In genomic region chr15:77921636-77922035, GRCm38 (mm10) we compare ENCODE assay signal across 17 mouse cellular contexts. TPM values are rescaled to one million over a fixed set of nuclear protein-coding genes. Genes with fewer than 3 reads are reported as not detected.
DNase-seq lines count a peak whose midpoint lies in the region; ATAC-seq and TF ChIP-seq lines count a peak whose summit lies in the region.
"Had no signal": no experiment of that assay in that cellular context is flagged by ENCODE, and none has a peak within 500 bp of the region (broad histone marks: within the 10 kb centered on the region; RNA-seq: fewer than 3 reads in every experiment).

No protein-coding gene starts in this region.

- ATAC-seq in intestine, postnatal 0 days, result no peak
- no peak for ATAC-seq in intestine, embryonic 16.5 days
- ATAC-seq in liver, embryonic 11.5 days (replicated peaks; ENCODE audit: low FRiP score), result no peak
- ATAC-seq in liver, postnatal 0 days, result no peak
- ATAC-seq: hindbrain, embryonic 16.5 days had no signal

- 81% methylated on average over 6 of the region's 6 CpGs for WGBS in intestine, postnatal 0 days
- 89% methylated on average over 6 of the region's 6 CpGs for WGBS in intestine, embryonic 16.5 days
- WGBS in liver, adult 2 months, result 78% methylated on average over 6 of the region's 6 CpGs
- 80% methylated on average over 6 of the region's 6 CpGs for WGBS in liver, embryonic 11.5 days
- 83% methylated on average over 6 of the region's 6 CpGs for WGBS in liver, postnatal 0 days (ENCODE audit: insufficient replicate concordance)

- peaks cover 21% of the 10 kb centered on the region; the same call in 1 of the 2 replicates for H3K79me2 ChIP-seq in liver, adult 2 months (ENCODE audit: control insufficient read depth, insufficient read depth, low read length)

- no peak overlapping the region for H3K4me3 ChIP-seq in intestine, postnatal 0 days (ENCODE audit: low read depth, low read length)
- H3K4me3 ChIP-seq in intestine, embryonic 16.5 days (ENCODE audit: low read length), result no peak overlapping the region
- H3K4me3 ChIP-seq in liver, adult 2 months (ENCODE audit: insufficient read depth, low read depth, low read length), result no peak overlapping the region
- no peak overlapping the region for H3K4me3 ChIP-seq in liver, embryonic 11.5 days (ENCODE audit: low read depth, low read length)
- no peak overlapping the region for H3K4me3 ChIP-seq in liver, postnatal 0 days (ENCODE audit: low read depth, low read length)
- H3K4me3 ChIP-seq: embryonic facial prominence, embryonic 12.5 days; forebrain, embryonic 12.5 days; hindbrain, embryonic 10.5 days; intestine, embryonic 15.5 days; limb, embryonic 15.5 days had no signal

- peaks cover 66% of the 10 kb centered on the region for H3K36me3 ChIP-seq in intestine, postnatal 0 days (ENCODE audit: control insufficient read depth, insufficient read depth)
- H3K36me3 ChIP-seq in intestine, embryonic 16.5 days (ENCODE audit: control insufficient read depth, insufficient read depth, low read length), result peaks cover 16% of the 10 kb centered on the region; the same call in 1 of the 2 replicates
- peaks cover 15% of the 10 kb centered on the region; the same call in 1 of the 2 replicates for H3K36me3 ChIP-seq in liver, adult 2 months (ENCODE audit: control insufficient read depth, insufficient read depth, low read length)
- peaks cover 42% of the 10 kb centered on the region for H3K36me3 ChIP-seq in liver, embryonic 11.5 days (ENCODE audit: control insufficient read depth, insufficient read depth, low read length)
- peaks cover 48% of the 10 kb centered on the region for H3K36me3 ChIP-seq in liver, postnatal 0 days (replicated peaks; ENCODE audit: insufficient read depth, low read length)

- no peak for TF ChIP-seq EP300 in liver, postnatal 0 days (IDR thresholded peaks at IDR 0.05; ENCODE audit: low read depth)

- no peak for DNase-seq in liver, adult 2 months (ENCODE audit: extremely low read depth, low read depth, low spot score)
- no peak for DNase-seq in liver, embryonic 11.5 days (ENCODE audit: low spot score)
- peak; percentile 42 for DNase-seq in NIH3T3 (ENCODE audit: low read depth)
- no peak for DNase-seq in liver, postnatal 0 days
- no peak for DNase-seq in right cerebral cortex, postnatal 10 days (ENCODE audit: low spot score in 2 of 2)
- DNase-seq: cerebellum, adult 11-12 months; left cerebral cortex, postnatal 4 days had no signal

- H3K4me2 ChIP-seq in intestine, postnatal 0 days (replicated peaks; ENCODE audit: low read depth), result no peak overlapping the region
- H3K4me2 ChIP-seq in intestine, embryonic 16.5 days (ENCODE audit: low read depth, low read length), result no peak overlapping the region
- H3K4me2 ChIP-seq in liver, embryonic 11.5 days, result no peak overlapping the region
- no peak overlapping the region for H3K4me2 ChIP-seq in liver, postnatal 0 days (ENCODE audit: low read depth, low read length)
- H3K4me2 ChIP-seq: embryonic facial prominence, embryonic 12.5 days; forebrain, embryonic 12.5 days; intestine, embryonic 15.5 days; limb, embryonic 15.5 days had no signal

- TF ChIP-seq CTCF in intestine, postnatal 0 days (IDR thresholded peaks at IDR 0.05; ENCODE audit: low read depth), result no peak
- TF ChIP-seq CTCF in liver, adult 2 months (IDR thresholded peaks at IDR 0.05; ENCODE audit: low read depth, low read length), result no peak
- TF ChIP-seq CTCF in liver, postnatal 0 days (IDR thresholded peaks at IDR 0.05; ENCODE audit: low read depth), result no peak

- H3K9ac ChIP-seq in intestine, postnatal 0 days (ENCODE audit: low read depth, low read length), result no peak overlapping the region
- no peak overlapping the region for H3K9ac ChIP-seq in intestine, embryonic 16.5 days (ENCODE audit: low read depth, low read length)
- no peak overlapping the region for H3K9ac ChIP-seq in liver, adult 2 months (ENCODE audit: low read depth, low read length)
- no peak overlapping the region for H3K9ac ChIP-seq in liver, embryonic 11.5 days (ENCODE audit: low read depth, low read length)
- H3K9ac ChIP-seq in liver, postnatal 0 days (replicated peaks), result peak overlapping the region; percentile 53; the same call in 1 of the 2 replicates
- H3K9ac ChIP-seq: embryonic facial prominence, embryonic 12.5 days; forebrain, embryonic 12.5 days; intestine, embryonic 15.5 days; limb, embryonic 15.5 days had no signal

- TF ChIP-seq POLR2A in liver, adult 2 months (IDR thresholded peaks at IDR 0.05; ENCODE audit: extremely low read depth, insufficient read depth, low read length), result no peak

- H3K9me3 ChIP-seq in intestine, postnatal 0 days (ENCODE audit: control insufficient read depth), result no peaks in the 10 kb centered on the region
- no peaks in the 10 kb centered on the region for H3K9me3 ChIP-seq in intestine, embryonic 16.5 days (ENCODE audit: control insufficient read depth, low read length)
- H3K9me3 ChIP-seq in liver, embryonic 11.5 days (ENCODE audit: control insufficient read depth, low read length), result no peaks in the 10 kb centered on the region
- H3K9me3 ChIP-seq in liver, postnatal 0 days (ENCODE audit: low read length), result no peaks in the 10 kb centered on the region
- H3K9me3 ChIP-seq: embryonic facial prominence, embryonic 12.5 days; forebrain, embryonic 12.5 days; G1E; hindbrain, embryonic 10.5 days; intestine, embryonic 15.5 days; limb, embryonic 15.5 days had no signal

- 0 out of 2 replicates have a peak overlapping the region, but pooled peaks have one; percentile 15 for H3K27ac ChIP-seq in intestine, postnatal 0 days (ENCODE audit: low read depth, low read length)
- H3K27ac ChIP-seq in intestine, embryonic 16.5 days (ENCODE audit: low read length), result no peak overlapping the region
- H3K27ac ChIP-seq in liver, adult 2 months (replicated peaks; ENCODE audit: insufficient read depth, low read depth, low read length), result peak overlapping the region; percentile 84
- H3K27ac ChIP-seq in liver, embryonic 11.5 days (ENCODE audit: low read depth, low read length), result no peak overlapping the region
- H3K27ac ChIP-seq in liver, postnatal 0 days (ENCODE audit: low read depth), result peak overlapping the region; percentile 98
- H3K27ac ChIP-seq: embryonic facial prominence, embryonic 12.5 days; forebrain, embryonic 12.5 days; hindbrain, embryonic 10.5 days; intestine, embryonic 15.5 days; limb, embryonic 15.5 days had no signal

- no peaks in the 10 kb centered on the region for H3K27me3 ChIP-seq in intestine, postnatal 0 days (replicated peaks; ENCODE audit: control insufficient read depth, insufficient read depth, low read length)
- H3K27me3 ChIP-seq in intestine, embryonic 16.5 days (replicated peaks; ENCODE audit: control insufficient read depth, insufficient read depth, low read length), result no peaks in the 10 kb centered on the region
- no peaks in the 10 kb centered on the region for H3K27me3 ChIP-seq in liver, adult 2 months (ENCODE audit: control insufficient read depth, insufficient read depth, low read length)
- H3K27me3 ChIP-seq in liver, embryonic 11.5 days (replicated peaks; ENCODE audit: control insufficient read depth, insufficient read depth, low read length), result no peaks in the 10 kb centered on the region
- H3K27me3 ChIP-seq in liver, postnatal 0 days (ENCODE audit: insufficient read depth, low read length), result no peaks in the 10 kb centered on the region
- H3K27me3 ChIP-seq: CH12.LX; embryonic facial prominence, embryonic 12.5 days; forebrain, embryonic 12.5 days; intestine, embryonic 15.5 days; limb, embryonic 15.5 days had no signal

- H3K4me1 ChIP-seq in intestine, postnatal 0 days (replicated peaks; ENCODE audit: control insufficient read depth, insufficient read depth, low read length), result 0 out of 2 replicates have a peak, but pooled peaks cover 4% of the 10 kb centered on the region
- H3K4me1 ChIP-seq in intestine, embryonic 16.5 days (ENCODE audit: control insufficient read depth, insufficient read depth, low read length), result peaks cover 9% of the 10 kb centered on the region
- peaks cover 32% of the 10 kb centered on the region for H3K4me1 ChIP-seq in liver, adult 2 months (ENCODE audit: control insufficient read depth, insufficient read depth, low read length)
- no peaks in the 10 kb centered on the region for H3K4me1 ChIP-seq in liver, embryonic 11.5 days (replicated peaks; ENCODE audit: control insufficient read depth, insufficient read depth, low read length)
- peaks cover 19% of the 10 kb centered on the region for H3K4me1 ChIP-seq in liver, postnatal 0 days (ENCODE audit: insufficient read depth)
- H3K4me1 ChIP-seq: embryonic facial prominence, embryonic 12.5 days; forebrain, embryonic 12.5 days; limb, embryonic 15.5 days had no signal

RNA-seq across cellular contexts. Expression of gene Txn2, which starts 7.2 kb away (rescaled TPM):
- polyA plus RNA-seq in intestine, postnatal 0 days (2015; fragmentation: Nextera tagmentation; extraction: Ambion mirVana), result 165 and 173 TPM in 2 replicates
- 357 and 388 TPM in 2 replicates for polyA plus RNA-seq in intestine, embryonic 16.5 days (2015; fragmentation: Nextera tagmentation; extraction: Ambion mirVana)
- total RNA-seq in liver, adult 2 months (2014; rRNA removed), result 85.3 and 96.1 TPM in 2 replicates
- 441 and 448 TPM in 2 replicates for polyA plus RNA-seq in liver, adult 2 months (2012; rRNA removed)
- 377 and 390 TPM in 2 replicates for polyA plus RNA-seq in liver, embryonic 11.5 days (2014; fragmentation: Nextera tagmentation; extraction: Ambion mirVana)
- 258 and 261 TPM in 2 replicates for polyA plus RNA-seq in liver, postnatal 0 days (2015; fragmentation: Nextera tagmentation; extraction: Ambion mirVana)

RNA-seq across cellular contexts. Expression of gene Foxred2, which starts 34.9 kb away (rescaled TPM):
- 0.33 and 0.46 TPM in 2 replicates for polyA plus RNA-seq in intestine, postnatal 0 days (2015; fragmentation: Nextera tagmentation; extraction: Ambion mirVana)
- 1.8 and 2.0 TPM in 2 replicates for polyA plus RNA-seq in intestine, embryonic 16.5 days (2015; fragmentation: Nextera tagmentation; extraction: Ambion mirVana)
- total RNA-seq in liver, adult 2 months (2014; rRNA removed), result 0.13 and 0.18 TPM in 2 replicates
- 0.16 and 0.18 TPM in 2 replicates for polyA plus RNA-seq in liver, adult 2 months (2012; rRNA removed)
- polyA plus RNA-seq in liver, embryonic 11.5 days (2014; fragmentation: Nextera tagmentation; extraction: Ambion mirVana), result 3.3 and 3.6 TPM in 2 replicates
- 0.56 and 0.71 TPM in 2 replicates for polyA plus RNA-seq in liver, postnatal 0 days (2015; fragmentation: Nextera tagmentation; extraction: Ambion mirVana)

RNA-seq across cellular contexts. Expression of gene Eif3d, which starts 49.0 kb away (rescaled TPM):
- 59.5 and 67.4 TPM in 2 replicates for polyA plus RNA-seq in intestine, postnatal 0 days (2015; fragmentation: Nextera tagmentation; extraction: Ambion mirVana)
- polyA plus RNA-seq in intestine, embryonic 16.5 days (2015; fragmentation: Nextera tagmentation; extraction: Ambion mirVana), result 166 and 186 TPM in 2 replicates
- 57.3 and 61.3 TPM in 2 replicates for total RNA-seq in liver, adult 2 months (2014; rRNA removed)
- polyA plus RNA-seq in liver, adult 2 months (2012; rRNA removed), result 92.9 and 115 TPM in 2 replicates
- 327 and 368 TPM in 2 replicates for polyA plus RNA-seq in liver, embryonic 11.5 days (2014; fragmentation: Nextera tagmentation; extraction: Ambion mirVana)
- 61.2 and 68.4 TPM in 2 replicates for polyA plus RNA-seq in liver, postnatal 0 days (2015; fragmentation: Nextera tagmentation; extraction: Ambion mirVana)

Comparison
In these comparisons a context has a peak if more than half of its experiments do, and no peak if none do; other contexts are left out.
1. H3K27ac ChIP-seq: peak in intestine, postnatal 0 days (single experiment), liver, adult 2 months (single experiment) and liver, postnatal 0 days (single experiment); none in intestine, embryonic 16.5 days (single experiment) and liver, embryonic 11.5 days (single experiment).